Mouse (Mus musculus) CH12.LX (cell line): ENCODE measurements around the gene Ndufb5. TPM values are rescaled to one million over a fixed set of nuclear protein-coding genes. Genes with fewer than 3 reads are reported as not detected.
"Not testable (repeated sequence)": the region's sequence is repeated elsewhere in the genome, so short reads cannot be mapped to it uniquely, and the experiment has no call there.

Source experiments
- DNase-seq: peaks from one replicate; pipeline ENCODE4 v3.0.0-alpha.2; 2013; ENCODE audit errors: extremely low read depth
- H3K27ac ChIP-seq: 2 replicates; pipeline ENCODE4 v1.5.1; 2012; ENCODE audit warnings: low read depth, mild to moderate bottlenecking, control low read depth, moderate library complexity; ENCODE audit not compliant: insufficient read depth
- H3K27me3 ChIP-seq: replicated peaks from 2 replicates; pipeline ENCODE3; 2012; ENCODE audit warnings: inconsistent platforms
- H3K36me3 ChIP-seq, 2 experiments: replicated peaks in 1 of 2; 2 replicates each; pipeline versions ENCODE3 to v1.6.1; 2012; ENCODE audit warnings: inconsistent platforms in 1 of 2, low read length in 1 of 2, mild to moderate bottlenecking in 1 of 2, mixed read lengths in 1 of 2, moderate library complexity in 1 of 2; ENCODE audit not compliant: control insufficient read depth in 1 of 2, insufficient read depth in 1 of 2
- H3K4me1 ChIP-seq, 2 experiments: 2 replicates each; pipeline ENCODE4 v1.6.1; 2012; ENCODE audit warnings: inconsistent platforms in 1 of 2, moderate library complexity in 1 of 2; ENCODE audit not compliant: insufficient read depth in 2 of 2, control insufficient read depth in 1 of 2
- H3K4me2 ChIP-seq: 2 replicates; pipeline ENCODE4 v1.6.1; 2012; ENCODE audit warnings: low read depth, mild to moderate bottlenecking, control low read depth; ENCODE audit not compliant: poor library complexity, insufficient read depth, severe bottlenecking
- H3K4me3 ChIP-seq, 3 experiments: fragments of 150-350 bp in 1 of 3; sonication (generic) in 1 of 3; replicated peaks in 1 of 3; 2 replicates each; pipeline versions ENCODE3 to v1.5.1; 2011 to 2012; ENCODE audit warnings: low read depth in 2 of 3, low read length in 2 of 3, mild to moderate bottlenecking in 2 of 3, moderate library complexity in 2 of 3, control low read depth in 1 of 3, improper control_type of control experiment in 1 of 3, inconsistent platforms in 1 of 3, mixed read lengths in 1 of 3; ENCODE audit not compliant: poor library complexity in 1 of 3
- H3K79me2 ChIP-seq: replicated peaks from 2 replicates; pipeline ENCODE4 v1.6.1; 2012; ENCODE audit warnings: mild to moderate bottlenecking, moderate library complexity; ENCODE audit not compliant: control insufficient read depth, poor library complexity, insufficient read depth, severe bottlenecking; ENCODE audit errors: extremely low read depth
- H3K9ac ChIP-seq: 2 replicates; pipeline ENCODE4 v1.6.1; 2012; ENCODE audit warnings: low read depth, mild to moderate bottlenecking, control low read depth, moderate library complexity; ENCODE audit not compliant: insufficient read depth
- H3K9me3 ChIP-seq: replicated peaks from 2 replicates; pipeline ENCODE3; 2012; ENCODE audit warnings: low read length, inconsistent platforms, mixed read lengths
- BHLHE40 ChIP-seq: IDR thresholded peaks from 2 replicates; pipeline ENCODE4 v1.6.1; 2011; ENCODE audit warnings: mild to moderate bottlenecking, low read depth, low read length, improper control_type of control experiment
- CTCF ChIP-seq, 2 experiments: IDR thresholded peaks in 1 of 2; conservative IDR thresholded peaks in 1 of 2; 2 replicates each; pipeline ENCODE4 v1.5.1; 2011 to 2012; ENCODE audit warnings: low read depth in 2 of 2, low read length in 2 of 2, improper control_type of control experiment in 1 of 2, inconsistent platforms in 1 of 2, mild to moderate bottlenecking in 1 of 2, moderate library complexity in 1 of 2
- EP300 ChIP-seq: IDR thresholded peaks from 2 replicates; pipeline ENCODE4 v1.6.1; 2011; ENCODE audit warnings: low read length, improper control_type of control experiment
- ETS1 ChIP-seq: conservative IDR thresholded peaks from 2 replicates; pipeline ENCODE4 v1.6.1; 2012; ENCODE audit warnings: low read depth, mild to moderate bottlenecking, inconsistent platforms, low read length, improper control_type of control experiment, moderate library complexity
- MAX ChIP-seq: IDR thresholded peaks from 2 replicates; pipeline ENCODE4 v1.6.1; 2011; ENCODE audit warnings: low read length, improper control_type of control experiment
- MEF2A ChIP-seq: IDR thresholded peaks from 2 replicates; pipeline ENCODE4 v1.6.1; 2014; ENCODE audit warnings: low read depth, mild to moderate bottlenecking, inconsistent platforms, low read length, improper control_type of control experiment, borderline replicate concordance
- MYC ChIP-seq: IDR thresholded peaks from 2 replicates; pipeline ENCODE4 v1.6.1; 2011; ENCODE audit warnings: low read depth, mild to moderate bottlenecking, improper control_type of control experiment, low read length
- TCF12 ChIP-seq: IDR thresholded peaks from 2 replicates; pipeline ENCODE4 v1.6.1; 2014; ENCODE audit warnings: low read depth, mild to moderate bottlenecking, inconsistent platforms, low read length, improper control_type of control experiment
- ZNF384 ChIP-seq: IDR thresholded peaks from 2 replicates; pipeline ENCODE4 v1.6.1; 2012; ENCODE audit warnings: low read depth, low read length, improper control_type of control experiment, inconsistent platforms
- dilution Hi-C: fragments of 300-500 bp; cut with MboI; formaldehyde crosslinking; loops from 2 replicates; pipeline ENCODE4 v1.14.3; 2020; ENCODE audit warnings: low sequenced_read_pairs; ENCODE audit not compliant: extremely low pct_unique_long_range_greater_than_20kb, extremely low pct_ligation_motif_present
- in situ Hi-C: fragments of 300-500 bp; cut with MboI; formaldehyde crosslinking; loops from 3 replicates; pipeline ENCODE4 v1.14.3; 2019; ENCODE audit warnings: low sequenced_read_pairs, low pct_ligation_motif_present, low pct_unique_long_range_greater_than_20kb, mixed read lengths
- polyA plus RNA-seq: library from polyadenylated mRNA; unstranded; fragments of >175 nt; gene quantifications from 2 replicates; pipeline ENCODE4 v1.2.1, GENCODE M21; 2012; ENCODE audit warnings: low read depth; ENCODE audit not compliant: insufficient read length
- total RNA-seq, 2 experiments: library from RNA; depleted of rRNA; stranded (reverse); fragments of 300-350 nt in 1 of 2; fragments of >200 nt in 1 of 2; gene quantifications; 2 replicates each; pipeline ENCODE4 v1.2.3; 2012 to 2014

The Ndufb5 gene
- total and polyA plus RNA-seq, 3 experiments = 145 to 467 (median 179) TPM

GRCm38 (mm10) chr3:32704021-32704420 is 32.8 kb upstream of the Ndufb5 start:
- DNase-seq, H3K79me2 ChIP-seq, dilution Hi-C loops, H3K27me3 ChIP-seq, H3K9ac ChIP-seq, H3K9me3 ChIP-seq, H3K36me3 ChIP-seq: not testable (repeated sequence)
- Histone ChIP-seq H3K4me3 (peak overlapping the region in 1 of 3 experiments; percentile 36), H3K4me2 (peak overlapping the region; percentile 72), H3K4me1 (peaks cover 5 to 12% of the 10 kb centered on the region in 2 experiments; a peak in 3 of 4 replicates), H3K27ac (peak overlapping the region; percentile 8; the same call in 1 of the 2 replicates)
- TF ChIP-seq ZNF384 = peak; percentile 60; the same call in 1 of the 2 replicates
- peak; percentile 42; the same call in 1 of the 2 replicates for TF ChIP-seq MYC
- peak in 1 of 2 experiments; percentile 30; a peak in 2 of 4 replicates for TF ChIP-seq CTCF (conservative IDR thresholded peaks at IDR 0.05 in 1 of 2, IDR thresholded peaks at IDR 0.05 in 1 of 2; ENCODE audit: low read depth in 2 of 2, low read length in 2 of 2)
- in situ Hi-C loops = loop anchor here (10.0 kb wide), 1 partner anchor 179 kb away; the partner anchor contains the start of gene Mfn1

- H3K79me2 ChIP-seq, H3K36me3 ChIP-seq, dilution Hi-C loops, H3K27me3 ChIP-seq, H3K9me3 ChIP-seq: not testable (repeated sequence)
- Histone ChIP-seq H3K4me3 (peak overlapping the region in 2 of 3 experiments; percentile 10 to 36), H3K4me2 (peak overlapping the region; percentile 72), H3K9ac (peak overlapping the region; percentile 15; the same call in 1 of the 2 replicates), H3K27ac (peak overlapping the region; percentile 8; the same call in 1 of the 2 replicates), H3K4me1 (peaks cover 5 to 12% of the 10 kb centered on the region in 2 experiments; a peak in 3 of 4 replicates)
- in situ Hi-C loops = loop anchor here (10.0 kb wide), 1 partner anchor 180 kb away; the partner anchor contains the start of gene Mfn1
- peak; percentile 55 for DNase-seq
- TF ChIP-seq BHLHE40 = peak; percentile 63
- peak; percentile 52 for TF ChIP-seq EP300
- TF ChIP-seq MEF2A = peak; percentile 44; the same call in 1 of the 2 replicates
- peak; percentile 54; the same call in 1 of the 2 replicates for TF ChIP-seq ETS1
- 0 out of 2 replicates have a peak, but pooled peaks have one; percentile 31 for TF ChIP-seq MAX
- TF ChIP-seq TCF12 = peak; percentile 78
Observed at GRCm38 (mm10) chr3:32704632-32705031, 32.2 kb upstream of the Ndufb5 start.

- not testable (repeated sequence) for H3K9ac ChIP-seq
Observed at GRCm38 (mm10) chr3:32705647-32706348, 31.0 kb upstream of the Ndufb5 start, which contains the start of gene Actl6a. TSS of gene Actl6a (plus strand) at chr3:32706298.

More at GRCm38 (mm10) chr3:32705647-32706348, 31.0 kb upstream of the Ndufb5 start, which contains the start of gene Actl6a:
- H3K4me2 ChIP-seq, dilution Hi-C loops, H3K27ac ChIP-seq, H3K36me3 ChIP-seq, H3K4me3 ChIP-seq, H3K9me3 ChIP-seq, H3K27me3 ChIP-seq, DNase-seq: not testable (repeated sequence)
- H3K79me2 ChIP-seq = peaks cover 16% of the 10 kb centered on the region
- peaks cover 5 to 22% of the 10 kb centered on the region in 2 experiments; a peak in 3 of 4 replicates for H3K4me1 ChIP-seq
- in situ Hi-C loops = loop anchor here (10.0 kb wide), 1 partner anchor 181 kb away; the partner anchor contains the start of gene Mfn1
